Mouse (Mus musculus): ENCODE data around the gene Tpbpb.

DNA sequence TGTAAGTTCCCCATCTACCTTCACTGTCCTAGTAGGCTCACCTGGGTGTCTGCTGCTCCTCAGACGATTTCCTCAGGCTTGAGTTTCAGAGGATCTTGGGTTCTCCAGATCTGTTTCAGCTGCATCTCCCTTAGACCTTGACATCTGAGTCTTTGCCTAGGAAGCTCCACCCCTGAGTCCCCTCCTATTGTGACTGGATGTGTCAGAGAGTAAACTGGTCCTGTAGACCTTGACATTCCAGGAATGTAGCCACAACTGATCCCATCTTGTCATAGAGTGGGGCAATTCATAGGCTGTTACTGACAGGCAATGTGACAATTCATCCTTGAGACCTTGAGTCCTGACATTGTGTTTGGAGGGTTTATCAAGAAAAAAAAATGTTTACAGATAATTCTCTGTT, 40.4 kb downstream of the Tpbpb start, which contains the start of gene 4930486L24Rik:
- no peak for TF ChIP-seq POLR2A (IDR thresholded peaks at IDR 0.05; ENCODE audit: borderline replicate concordance, low read depth, low read length)
- no peak for TF ChIP-seq CTCF (IDR thresholded peaks at IDR 0.05; ENCODE audit: low read depth, low read length)
